Mouse (Mus musculus): Measurements from ENCODE around the gene Hdac7. TPM values are rescaled to one million over a fixed set of nuclear protein-coding genes. Genes with fewer than 3 reads are reported as not detected.
"Not testable (repeated sequence)": the region's sequence is repeated elsewhere in the genome, so short reads cannot be mapped to it uniquely, and the experiment has no call there.

The Hdac7 gene
- total and polyA plus RNA-seq, 3 experiments, result 3.9 to 117 (median 20.4) TPM

- H3K9me3 ChIP-seq (replicated peaks), result no peaks in the 10 kb centered on the region
- no peaks in the 10 kb centered on the region for H3K36me3 ChIP-seq (replicated peaks)
- no peak for ATAC-seq (ENCODE audit: extremely low read depth, insufficient number of reproducible peaks, low FRiP score, poor library complexity, severe bottlenecking)
These were observed 36.1 kb upstream of the Hdac7 start for GRCm38 (mm10) chr15:97880441-97880840.

GRCm38 (mm10) chr15:97878696-97879328 lies 34.5 kb upstream of the Hdac7 start:
- ATAC-seq (ENCODE audit: extremely low read depth, insufficient number of reproducible peaks, low FRiP score, poor library complexity, severe bottlenecking), result no peak
- Histone ChIP-seq H3K36me3 (replicated peaks) (no peaks in the 10 kb centered on the region), H3K4me1 (ENCODE audit: insufficient read depth, low read depth, low read length) (no peaks in the 10 kb centered on the region), H3K27me3 (ENCODE audit: insufficient read depth, low read length) (peaks cover 64% of the 10 kb centered on the region), H3K9me3 (replicated peaks) (no peaks in the 10 kb centered on the region), H3K4me3 (ENCODE audit: low read depth, low read length) (no peak overlapping the region)
- DNase-seq (ENCODE audit: low spot score), result no peak
- TF ChIP-seq TAL1 (conservative IDR thresholded peaks at IDR 0.05; ENCODE audit: low read depth, low read length) (no peak), GATA1 (IDR thresholded peaks at IDR 0.05; ENCODE audit: borderline replicate concordance, low read length) (no peak), POLR2AphosphoS5 (IDR thresholded peaks at IDR 0.05; ENCODE audit: insufficient replicate concordance, low read depth, low read length) (no peak), GATA2 (IDR thresholded peaks at IDR 0.05; ENCODE audit: borderline replicate concordance, low read depth, low read length) (no peak), CTCF (IDR thresholded peaks at IDR 0.05; ENCODE audit: low read depth, low read length) (no peak)

More at GRCm38 (mm10) chr15:97880441-97880840, 36.1 kb upstream of the Hdac7 start:
- Histone ChIP-seq H3K27me3 (ENCODE audit: insufficient read depth, low read length) (peaks cover 62% of the 10 kb centered on the region), H3K4me3 (ENCODE audit: low read depth, low read length) (no peak overlapping the region), H3K4me1 (ENCODE audit: insufficient read depth, low read depth, low read length) (no peaks in the 10 kb centered on the region)
- no peak for TF ChIP-seq CTCF (IDR thresholded peaks at IDR 0.05; ENCODE audit: low read depth, low read length)
- no peak for TF ChIP-seq GATA1 (IDR thresholded peaks at IDR 0.05; ENCODE audit: borderline replicate concordance, low read length)
- no peak for TF ChIP-seq GATA2 (IDR thresholded peaks at IDR 0.05; ENCODE audit: borderline replicate concordance, low read depth, low read length)
- TF ChIP-seq TAL1 (conservative IDR thresholded peaks at IDR 0.05; ENCODE audit: low read depth, low read length), result no peak
- no peak for TF ChIP-seq POLR2AphosphoS5 (IDR thresholded peaks at IDR 0.05; ENCODE audit: insufficient replicate concordance, low read depth, low read length)
- DNase-seq (ENCODE audit: low spot score), result no peak

GRCm38 (mm10) chr15:97875784-97876183 lies 31.5 kb upstream of the Hdac7 start:
- Histone ChIP-seq H3K4me3 (ENCODE audit: low read depth, low read length) (no peak overlapping the region), H3K9me3 (replicated peaks) (no peaks in the 10 kb centered on the region), H3K4me1 (ENCODE audit: insufficient read depth, low read depth, low read length) (no peaks in the 10 kb centered on the region), H3K36me3 (replicated peaks) (no peaks in the 10 kb centered on the region), H3K27me3 (ENCODE audit: insufficient read depth, low read length) (peaks cover 67% of the 10 kb centered on the region)
- DNase-seq (ENCODE audit: low spot score) (no peak), ATAC-seq (ENCODE audit: extremely low read depth, insufficient number of reproducible peaks, low FRiP score, poor library complexity, severe bottlenecking) (no peak)
- TF ChIP-seq GATA1 (IDR thresholded peaks at IDR 0.05; ENCODE audit: borderline replicate concordance, low read length) (no peak), POLR2AphosphoS5 (IDR thresholded peaks at IDR 0.05; ENCODE audit: insufficient replicate concordance, low read depth, low read length) (no peak), GATA2 (IDR thresholded peaks at IDR 0.05; ENCODE audit: borderline replicate concordance, low read depth, low read length) (no peak), TAL1 (conservative IDR thresholded peaks at IDR 0.05; ENCODE audit: low read depth, low read length) (no peak), CTCF (IDR thresholded peaks at IDR 0.05; ENCODE audit: low read depth, low read length) (no peak)

- DNase-seq (ENCODE audit: low spot score) (no peak), ATAC-seq (ENCODE audit: extremely low read depth, insufficient number of reproducible peaks, low FRiP score, poor library complexity, severe bottlenecking) (no peak)
- Histone ChIP-seq H3K9me3 (replicated peaks) (no peaks in the 10 kb centered on the region), H3K27me3 (ENCODE audit: insufficient read depth, low read length) (peaks cover 51% of the 10 kb centered on the region), H3K36me3 (replicated peaks) (no peaks in the 10 kb centered on the region), H3K4me3 (ENCODE audit: low read depth, low read length) (no peak overlapping the region), H3K4me1 (ENCODE audit: insufficient read depth, low read depth, low read length) (peaks cover 11% of the 10 kb centered on the region)
- TF ChIP-seq POLR2AphosphoS5 (IDR thresholded peaks at IDR 0.05; ENCODE audit: insufficient replicate concordance, low read depth, low read length) (no peak), GATA1 (IDR thresholded peaks at IDR 0.05; ENCODE audit: borderline replicate concordance, low read length) (no peak), TAL1 (conservative IDR thresholded peaks at IDR 0.05; ENCODE audit: low read depth, low read length) (no peak), CTCF (IDR thresholded peaks at IDR 0.05; ENCODE audit: low read depth, low read length) (no peak), GATA2 (IDR thresholded peaks at IDR 0.05; ENCODE audit: borderline replicate concordance, low read depth, low read length) (no peak)
These were observed 29.4 kb upstream of the Hdac7 start for GRCm38 (mm10) chr15:97873717-97874116.

- Histone ChIP-seq H3K9me3 (replicated peaks) (no peaks in the 10 kb centered on the region), H3K4me3 (ENCODE audit: low read depth, low read length) (no peak overlapping the region), H3K4me1 (ENCODE audit: insufficient read depth, low read depth, low read length) (peaks cover 13% of the 10 kb centered on the region), H3K27me3 (ENCODE audit: insufficient read depth, low read length) (peaks cover 38% of the 10 kb centered on the region), H3K36me3 (replicated peaks) (no peaks in the 10 kb centered on the region)
- no peak for DNase-seq (ENCODE audit: low spot score)
- ATAC-seq (ENCODE audit: extremely low read depth, insufficient number of reproducible peaks, low FRiP score, poor library complexity, severe bottlenecking), result no peak
- TF ChIP-seq POLR2AphosphoS5 (IDR thresholded peaks at IDR 0.05; ENCODE audit: insufficient replicate concordance, low read depth, low read length), result no peak
- TF ChIP-seq GATA2 (IDR thresholded peaks at IDR 0.05; ENCODE audit: borderline replicate concordance, low read depth, low read length), result no peak
- TF ChIP-seq TAL1 (conservative IDR thresholded peaks at IDR 0.05; ENCODE audit: low read depth, low read length), result no peak
- no peak for TF ChIP-seq CTCF (IDR thresholded peaks at IDR 0.05; ENCODE audit: low read depth, low read length)
- no peak for TF ChIP-seq GATA1 (IDR thresholded peaks at IDR 0.05; ENCODE audit: borderline replicate concordance, low read length)
These were observed 27.9 kb upstream of the Hdac7 start for GRCm38 (mm10) chr15:97872161-97872560.

GRCm38 (mm10) chr15:97871055-97872030 lies 27.0 kb upstream of the Hdac7 start:
- Histone ChIP-seq H3K27me3 (ENCODE audit: insufficient read depth, low read length) (peaks cover 34% of the 10 kb centered on the region), H3K4me1 (ENCODE audit: insufficient read depth, low read depth, low read length) (peaks cover 13% of the 10 kb centered on the region), H3K4me3 (ENCODE audit: low read depth, low read length) (no peak overlapping the region), H3K9me3 (replicated peaks) (peaks cover 4% of the 10 kb centered on the region; the same call in 1 of the 2 replicates), H3K36me3 (replicated peaks) (no peaks in the 10 kb centered on the region)
- TF ChIP-seq CTCF (IDR thresholded peaks at IDR 0.05; ENCODE audit: low read depth, low read length), result no peak
- TF ChIP-seq GATA1 (IDR thresholded peaks at IDR 0.05; ENCODE audit: borderline replicate concordance, low read length), result no peak
- no peak for TF ChIP-seq POLR2AphosphoS5 (IDR thresholded peaks at IDR 0.05; ENCODE audit: insufficient replicate concordance, low read depth, low read length)
- no peak for TF ChIP-seq GATA2 (IDR thresholded peaks at IDR 0.05; ENCODE audit: borderline replicate concordance, low read depth, low read length)
- DNase-seq (ENCODE audit: low spot score) (no peak), ATAC-seq (ENCODE audit: extremely low read depth, insufficient number of reproducible peaks, low FRiP score, poor library complexity, severe bottlenecking) (no peak)

GRCm38 (mm10) chr15:97870116-97870515 lies 25.8 kb upstream of the Hdac7 start:
- not testable (repeated sequence) for ATAC-seq (ENCODE audit: extremely low read depth, insufficient number of reproducible peaks, low FRiP score, poor library complexity, severe bottlenecking); H3K9me3 ChIP-seq (replicated peaks); H3K4me3 ChIP-seq (ENCODE audit: low read depth, low read length); DNase-seq (ENCODE audit: low spot score); H3K36me3 ChIP-seq (replicated peaks)
- Histone ChIP-seq H3K27me3 (ENCODE audit: insufficient read depth, low read length) (peaks cover 25% of the 10 kb centered on the region), H3K4me1 (ENCODE audit: insufficient read depth, low read depth, low read length) (peaks cover 16% of the 10 kb centered on the region)
